Mouse (Mus musculus): ENCODE results near the gene Copa.

Copa gene

DNA sequence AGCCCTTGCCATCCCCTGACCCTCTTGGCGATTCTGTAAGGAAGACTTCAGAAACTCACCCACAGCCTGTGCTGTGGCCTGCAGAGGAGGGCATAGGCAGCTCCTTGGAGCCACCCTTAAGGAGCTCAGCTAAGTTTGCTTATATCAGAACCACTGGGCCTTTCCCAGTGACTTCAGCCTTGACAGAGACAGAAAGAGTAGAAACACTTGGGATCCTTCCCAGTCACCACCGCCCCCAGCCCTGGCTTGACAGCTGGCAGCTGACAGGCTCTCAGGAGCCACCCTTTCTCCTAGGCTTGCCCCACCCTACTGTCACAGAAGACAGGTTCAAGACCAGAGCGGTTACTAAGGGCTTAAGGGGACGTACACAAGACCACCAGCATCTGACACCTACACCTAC, 26.1 kb upstream of the Copa start:
- peaks cover 60% of the 10 kb centered on the region for H3K27me3 ChIP-seq (ENCODE audit: insufficient read depth, low read length)

DNA sequence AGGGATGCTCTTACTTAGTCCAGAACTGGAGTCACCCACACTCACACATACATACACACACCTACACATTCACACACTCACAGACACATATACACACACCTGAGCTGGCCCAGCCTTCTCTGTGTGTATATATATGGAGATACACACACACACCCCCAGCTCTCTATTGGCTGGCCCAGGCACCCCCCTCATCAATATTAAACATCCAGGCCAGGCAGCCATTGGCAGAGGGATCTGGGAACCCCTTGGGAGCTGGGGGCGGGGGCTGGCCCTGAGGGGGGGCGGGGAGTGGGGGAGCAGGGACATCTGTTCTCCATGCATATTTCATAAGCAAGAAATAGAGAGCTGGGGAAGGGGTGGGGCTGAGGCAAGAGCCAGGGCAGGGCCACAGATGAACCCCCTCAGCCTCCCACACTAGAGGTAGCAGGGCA, 24.8 kb upstream of the Copa start, which contains the start of gene Nhlh1:
Gene Nhlh1 (minus strand): TSS at position 83 of the 431 bp plus-strand sequence.
- Histone ChIP-seq H3K4me1 (replicated peaks; ENCODE audit: low read depth, low read length) (peaks cover 51% of the 10 kb centered on the region), H3K36me3 (ENCODE audit: insufficient read depth, low read length) (no peaks in the 10 kb centered on the region), H3K9me3 (ENCODE audit: low read length) (no peaks in the 10 kb centered on the region), H3K27me3 (ENCODE audit: insufficient read depth, low read length) (peaks cover 49% of the 10 kb centered on the region), H3K4me3 (replicated peaks; ENCODE audit: low read length) (no peak within 1 kb of the TSS)
- TF ChIP-seq NANOG (IDR thresholded peaks at IDR 0.05; ENCODE audit: borderline replicate concordance, low read length) (no peak), POU5F1 (IDR thresholded peaks at IDR 0.05; ENCODE audit: borderline replicate concordance, low read length) (no peak), CTCF (conservative IDR thresholded peaks at IDR 0.05; ENCODE audit: low read length) (no peak)

More for the DNA sequence above, 26.1 kb upstream of the Copa start:
- H3K4me3 ChIP-seq (replicated peaks; ENCODE audit: low read length), result no peak overlapping the region
- no peak for TF ChIP-seq POU5F1 (IDR thresholded peaks at IDR 0.05; ENCODE audit: borderline replicate concordance, low read length)
- no peak for TF ChIP-seq CTCF (conservative IDR thresholded peaks at IDR 0.05; ENCODE audit: low read length)
- TF ChIP-seq NANOG (IDR thresholded peaks at IDR 0.05; ENCODE audit: borderline replicate concordance, low read length), result no peak
- no peaks in the 10 kb centered on the region for H3K9me3 ChIP-seq (ENCODE audit: low read length)
- H3K4me1 ChIP-seq (replicated peaks; ENCODE audit: low read depth, low read length), result peaks cover 44% of the 10 kb centered on the region
- H3K36me3 ChIP-seq (ENCODE audit: insufficient read depth, low read length), result no peaks in the 10 kb centered on the region

DNA sequence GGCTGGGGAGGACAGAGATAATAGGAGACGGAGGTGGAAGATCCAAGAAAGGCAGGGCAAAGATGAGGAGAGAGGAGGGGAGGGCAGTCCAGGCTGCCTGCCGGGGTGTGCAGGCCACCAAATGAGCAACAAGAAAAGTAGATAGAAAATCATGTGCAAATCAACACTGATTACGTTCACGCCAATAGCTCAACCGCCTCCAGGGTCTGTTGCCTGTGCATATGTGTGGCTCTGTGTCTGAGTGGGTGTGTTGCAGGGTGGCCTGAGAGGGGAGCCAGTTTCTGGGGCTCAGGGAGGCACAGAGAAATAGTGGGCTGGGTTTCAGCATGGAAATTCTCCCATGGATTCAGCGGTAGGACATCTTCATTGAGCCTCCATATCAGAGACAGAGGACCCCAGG, 24.0 kb upstream of the Copa start:
- H3K4me3 ChIP-seq (replicated peaks; ENCODE audit: low read length), result no peak overlapping the region
- H3K36me3 ChIP-seq (ENCODE audit: insufficient read depth, low read length), result no peaks in the 10 kb centered on the region
- no peak for TF ChIP-seq CTCF (conservative IDR thresholded peaks at IDR 0.05; ENCODE audit: low read length)
- no peak for TF ChIP-seq NANOG (IDR thresholded peaks at IDR 0.05; ENCODE audit: borderline replicate concordance, low read length)
- TF ChIP-seq POU5F1 (IDR thresholded peaks at IDR 0.05; ENCODE audit: borderline replicate concordance, low read length), result no peak
- H3K9me3 ChIP-seq (ENCODE audit: low read length), result no peaks in the 10 kb centered on the region
- H3K27me3 ChIP-seq (ENCODE audit: insufficient read depth, low read length), result peaks cover 44% of the 10 kb centered on the region
- peaks cover 48% of the 10 kb centered on the region for H3K4me1 ChIP-seq (replicated peaks; ENCODE audit: low read depth, low read length)

DNA sequence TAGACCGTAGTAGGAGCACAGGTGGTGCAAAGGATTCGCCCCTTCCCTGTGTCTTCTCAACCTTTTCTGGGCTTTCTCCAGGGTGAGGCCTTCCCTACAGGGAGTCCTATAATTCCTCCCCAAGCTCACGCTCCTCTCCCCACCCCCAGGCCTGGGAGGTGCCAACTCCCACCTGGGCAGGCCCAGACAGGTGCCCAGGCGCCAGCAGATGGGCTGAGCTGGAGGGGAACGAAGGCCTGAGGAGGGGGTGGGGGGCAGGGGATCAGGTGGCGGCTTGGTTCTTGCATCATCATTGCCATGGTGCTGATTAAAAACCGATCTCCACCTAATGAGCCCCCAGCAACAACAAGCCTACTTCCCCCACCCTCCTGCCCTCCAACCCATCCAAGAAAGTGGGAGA, 23.5 kb upstream of the Copa start:
- Histone ChIP-seq H3K36me3 (ENCODE audit: insufficient read depth, low read length) (no peaks in the 10 kb centered on the region), H3K27me3 (ENCODE audit: insufficient read depth, low read length) (peaks cover 38% of the 10 kb centered on the region), H3K9me3 (ENCODE audit: low read length) (no peaks in the 10 kb centered on the region), H3K4me1 (replicated peaks; ENCODE audit: low read depth, low read length) (peaks cover 47% of the 10 kb centered on the region), H3K4me3 (replicated peaks; ENCODE audit: low read length) (no peak overlapping the region)
- TF ChIP-seq NANOG (IDR thresholded peaks at IDR 0.05; ENCODE audit: borderline replicate concordance, low read length), result no peak
- no peak for TF ChIP-seq POU5F1 (IDR thresholded peaks at IDR 0.05; ENCODE audit: borderline replicate concordance, low read length)
- no peak for TF ChIP-seq CTCF (conservative IDR thresholded peaks at IDR 0.05; ENCODE audit: low read length)

DNA sequence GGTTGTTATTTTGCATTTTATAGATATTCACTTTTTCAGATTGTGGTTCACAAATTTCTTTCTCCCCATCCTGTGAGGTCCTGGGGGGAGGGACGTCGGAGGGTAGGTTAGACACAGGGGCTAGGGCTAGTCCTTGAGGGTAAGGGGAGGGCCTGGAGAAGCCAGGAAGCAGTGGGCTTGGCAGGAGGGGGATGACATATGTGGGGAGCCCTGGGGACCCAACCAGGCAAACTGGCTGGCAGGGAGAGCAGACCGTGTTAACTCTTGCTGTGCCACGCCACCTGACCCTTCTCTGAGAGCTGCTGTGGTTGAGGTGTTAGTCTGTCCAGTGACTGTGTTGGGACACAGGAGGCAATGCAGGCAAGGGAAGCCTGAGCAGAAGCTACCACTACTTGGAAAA, 21.7 kb upstream of the Copa start:
- Histone ChIP-seq H3K9me3 (ENCODE audit: low read length) (no peaks in the 10 kb centered on the region), H3K4me1 (replicated peaks; ENCODE audit: low read depth, low read length) (peaks cover 53% of the 10 kb centered on the region)
- TF ChIP-seq POU5F1 (IDR thresholded peaks at IDR 0.05; ENCODE audit: borderline replicate concordance, low read length), result no peak
- no peak for TF ChIP-seq NANOG (IDR thresholded peaks at IDR 0.05; ENCODE audit: borderline replicate concordance, low read length)
- TF ChIP-seq CTCF (conservative IDR thresholded peaks at IDR 0.05; ENCODE audit: low read length), result no peak

DNA sequence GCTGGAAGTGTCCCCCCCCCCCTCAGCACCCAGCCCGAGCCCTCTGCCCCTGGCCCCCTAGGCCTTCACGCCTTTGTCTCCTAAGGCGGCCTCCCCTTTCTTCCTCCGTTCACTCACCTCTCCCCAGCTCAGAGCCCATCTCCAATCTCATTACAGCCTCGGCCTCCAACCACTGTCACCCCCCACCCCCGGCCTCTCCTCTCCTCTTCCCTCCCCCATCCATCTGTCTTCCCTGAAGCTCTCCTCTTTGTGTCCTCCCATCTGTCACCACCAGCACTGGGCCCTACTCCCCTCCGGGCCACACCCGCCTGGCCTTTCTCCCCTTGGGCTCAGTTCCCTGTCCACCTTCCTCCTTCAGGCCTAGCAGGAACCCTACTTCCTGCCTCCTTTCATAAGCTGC, 21.1 kb upstream of the Copa start:
- H3K4me3 ChIP-seq (replicated peaks; ENCODE audit: low read length), result 0 out of 2 replicates have a peak overlapping the region, but pooled peaks have one; percentile 2
- H3K9me3 ChIP-seq (ENCODE audit: low read length), result no peaks in the 10 kb centered on the region
- no peak for TF ChIP-seq CTCF (conservative IDR thresholded peaks at IDR 0.05; ENCODE audit: low read length)
- no peak for TF ChIP-seq POU5F1 (IDR thresholded peaks at IDR 0.05; ENCODE audit: borderline replicate concordance, low read length)
- TF ChIP-seq NANOG (IDR thresholded peaks at IDR 0.05; ENCODE audit: borderline replicate concordance, low read length), result no peak
- H3K36me3 ChIP-seq (ENCODE audit: insufficient read depth, low read length), result peaks cover 20% of the 10 kb centered on the region
- H3K4me1 ChIP-seq (replicated peaks; ENCODE audit: low read depth, low read length), result peaks cover 59% of the 10 kb centered on the region
- peaks cover 17% of the 10 kb centered on the region for H3K27me3 ChIP-seq (ENCODE audit: insufficient read depth, low read length)

More for the DNA sequence above, 21.7 kb upstream of the Copa start:
- Histone ChIP-seq H3K36me3 (ENCODE audit: insufficient read depth, low read length) (peaks cover 14% of the 10 kb centered on the region), H3K27me3 (ENCODE audit: insufficient read depth, low read length) (peaks cover 21% of the 10 kb centered on the region), H3K4me3 (replicated peaks; ENCODE audit: low read length) (no peak overlapping the region)

DNA sequence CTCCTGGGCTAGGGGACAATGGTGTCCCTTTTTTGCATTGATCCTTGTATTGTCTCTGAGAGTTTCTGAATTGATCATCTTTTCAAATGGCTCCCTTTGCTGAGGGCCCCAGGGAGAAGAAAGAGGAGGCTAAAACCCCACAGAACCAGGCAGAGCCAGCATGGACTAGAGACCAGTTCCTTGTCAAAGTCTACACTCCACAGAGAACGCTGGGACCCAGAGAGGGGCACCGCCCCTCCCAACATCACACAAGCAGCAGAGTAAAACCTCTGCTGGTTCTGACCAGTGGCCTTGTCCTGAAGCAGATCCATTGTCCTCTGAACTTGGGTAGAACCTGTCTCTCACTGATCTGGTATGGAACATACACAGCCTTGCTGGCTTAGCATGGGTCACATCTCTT, 20.2 kb upstream of the Copa start:
- TF ChIP-seq NANOG (IDR thresholded peaks at IDR 0.05; ENCODE audit: borderline replicate concordance, low read length) (no peak), CTCF (conservative IDR thresholded peaks at IDR 0.05; ENCODE audit: low read length) (no peak), POU5F1 (IDR thresholded peaks at IDR 0.05; ENCODE audit: borderline replicate concordance, low read length) (no peak)
- Histone ChIP-seq H3K9me3 (ENCODE audit: low read length) (no peaks in the 10 kb centered on the region), H3K27me3 (ENCODE audit: insufficient read depth, low read length) (peaks cover 10% of the 10 kb centered on the region), H3K36me3 (ENCODE audit: insufficient read depth, low read length) (peaks cover 29% of the 10 kb centered on the region), H3K4me1 (replicated peaks; ENCODE audit: low read depth, low read length) (peaks cover 63% of the 10 kb centered on the region), H3K4me3 (replicated peaks; ENCODE audit: low read length) (no peak overlapping the region)

DNA sequence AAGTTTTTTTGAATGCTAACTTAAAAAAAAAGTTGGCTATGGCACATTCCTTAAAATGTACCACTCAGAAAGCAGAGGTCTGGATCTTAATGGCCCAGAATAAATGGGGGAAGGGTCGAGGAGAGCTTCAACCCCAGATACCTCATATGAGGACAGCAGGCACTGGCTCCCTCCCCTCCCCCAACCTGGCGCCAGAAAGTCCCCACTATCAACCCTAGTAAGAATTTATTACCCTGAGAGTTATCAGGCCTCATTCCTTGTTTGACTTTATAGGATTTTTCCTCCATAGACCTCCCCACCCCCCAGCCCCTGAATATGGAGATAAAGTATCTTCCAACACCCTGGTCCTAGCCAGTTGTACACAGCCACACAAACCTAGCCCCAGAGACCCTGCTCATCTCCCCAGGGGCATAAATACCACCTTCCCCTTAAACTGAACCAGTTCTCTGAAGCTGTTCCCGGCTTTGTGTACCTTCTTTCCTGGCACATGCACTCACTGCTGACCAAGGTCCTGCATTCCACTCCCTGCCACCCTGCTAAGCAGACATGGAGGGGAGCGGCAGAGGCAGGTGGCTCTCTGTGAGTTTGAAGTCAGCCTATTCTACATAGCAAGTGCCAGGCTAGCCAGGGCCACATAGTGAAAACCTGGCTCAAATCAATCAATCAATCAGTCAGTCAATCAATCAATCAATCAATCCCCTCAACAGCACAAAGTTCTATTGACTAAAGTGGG, 18.9 kb upstream of the Copa start:
- H3K27me3 ChIP-seq (ENCODE audit: insufficient read depth, low read length), result peaks cover 7% of the 10 kb centered on the region; the same call in 1 of the 2 replicates
- TF ChIP-seq CTCF (conservative IDR thresholded peaks at IDR 0.05; ENCODE audit: low read length), result no peak
- no peak for TF ChIP-seq NANOG (IDR thresholded peaks at IDR 0.05; ENCODE audit: borderline replicate concordance, low read length)
- no peak for TF ChIP-seq POU5F1 (IDR thresholded peaks at IDR 0.05; ENCODE audit: borderline replicate concordance, low read length)
- H3K4me3 ChIP-seq (replicated peaks; ENCODE audit: low read length), result no peak overlapping the region
- peaks cover 61% of the 10 kb centered on the region for H3K4me1 ChIP-seq (replicated peaks; ENCODE audit: low read depth, low read length)
- H3K9me3 ChIP-seq (ENCODE audit: low read length), result no peaks in the 10 kb centered on the region
- H3K36me3 ChIP-seq (ENCODE audit: insufficient read depth, low read length), result peaks cover 42% of the 10 kb centered on the region

Data from E14TG2a.4 (cell line).